Mouse (Mus musculus) adrenal gland, postnatal 4 days (tissue): ENCODE data around the gene Mthfr. TPM values are rescaled to one million over a fixed set of nuclear protein-coding genes. Genes with fewer than 3 reads are reported as not detected.

Source experiments
- DNase-seq, 2 experiments: peaks; one replicate each; pipeline ENCODE4 v3.0.0; 2021 to 2022; ENCODE audit warnings: low spot score in 2 of 2, mixed read lengths in 2 of 2
- long read RNA-seq, 2 experiments: library from polyadenylated mRNA; stranded (forward); transcript quantifications; one replicate each; pipeline ENCODE4 v2.0.0; 2021
- total RNA-seq, 2 experiments: library from RNA; stranded (reverse); gene quantifications; 2 replicates each; pipeline ENCODE4 v1.2.3; 2021

Mthfr gene
- 10 to 100 TPM; 47.0 to 56.6 TPM for total RNA-seq
- long read RNA-seq, experiment 1, partial matches to known transcripts: 0 of 4 reads
- long read RNA-seq, experiment 1, other reads (novel, unspliced or antisense): 3 of 4 reads
- long read RNA-seq, experiment 2, full-length matches to known transcripts: 3 of 27 reads
- long read RNA-seq, experiment 2, partial matches to known transcripts: 4 of 27 reads
- long read RNA-seq, experiment 2, other reads (novel, unspliced or antisense): 20 of 27 reads

- DNase-seq: peak; percentile 97 to 98
Observed at GRCm38 (mm10) chr4:148038600-148039253, at the start of gene Mthfr, which contains the start of gene Clcn6. TSS of gene Mthfr (plus strand) at chr4:148039077. TSS of gene Clcn6 (minus strand) at chr4:148038821.

- no peak for DNase-seq
Observed at GRCm38 (mm10) chr4:147993571-147994095, 45.2 kb upstream of the Mthfr start.

GRCm38 (mm10) chr4:147995311-147995710, 43.6 kb upstream of the Mthfr start:
- no peak for DNase-seq

- no peak for DNase-seq
Observed at GRCm38 (mm10) chr4:148000202-148000772, 38.6 kb upstream of the Mthfr start, which contains the start of gene Nppa. TSS of gene Nppa (plus strand) at chr4:148000722.

- no peak for DNase-seq
Observed at GRCm38 (mm10) chr4:148001013-148001789, 37.7 kb upstream of the Mthfr start.

GRCm38 (mm10) chr4:148001866-148002265, 37.0 kb upstream of the Mthfr start:
- no peak for DNase-seq

- DNase-seq: no peak
Observed at GRCm38 (mm10) chr4:148004361-148004760, 34.5 kb upstream of the Mthfr start.

GRCm38 (mm10) chr4:148008412-148008811, 30.5 kb upstream of the Mthfr start:
- DNase-seq: peak in 1 of 2 experiments; percentile 23

- no peak for DNase-seq
Observed at GRCm38 (mm10) chr4:148009641-148010040, 29.2 kb upstream of the Mthfr start.

- DNase-seq: no peak
Observed at GRCm38 (mm10) chr4:148011332-148011731, 27.5 kb upstream of the Mthfr start.

- DNase-seq: no peak
Observed at GRCm38 (mm10) chr4:148012216-148012615, 26.7 kb upstream of the Mthfr start.

- no peak for DNase-seq
Observed at GRCm38 (mm10) chr4:148015418-148015817, 23.5 kb upstream of the Mthfr start.

- DNase-seq: no peak
Observed at GRCm38 (mm10) chr4:148016981-148017380, 21.9 kb upstream of the Mthfr start.

GRCm38 (mm10) chr4:148018410-148018809, 20.5 kb upstream of the Mthfr start:
- no peak for DNase-seq

GRCm38 (mm10) chr4:148024003-148024402, 14.9 kb upstream of the Mthfr start:
- DNase-seq: no peak

GRCm38 (mm10) chr4:148029297-148029696, 9.6 kb upstream of the Mthfr start:
- DNase-seq: no peak

GRCm38 (mm10) chr4:148030506-148030905, 8.4 kb upstream of the Mthfr start:
- DNase-seq: no peak

- DNase-seq: no peak
Observed at GRCm38 (mm10) chr4:148033858-148034410, 4.9 kb upstream of the Mthfr start.

- DNase-seq: no peak
Observed at GRCm38 (mm10) chr4:148035440-148035839, 3.4 kb upstream of the Mthfr start.

- DNase-seq: no peak
Observed at GRCm38 (mm10) chr4:148038079-148038599, 738 bp upstream of the Mthfr start.
